Mouse (Mus musculus) CH12.LX (cell line): ENCODE measurements at regions not wholly inside any gene's neighbourhood (a gene's known extent, or its start where the extent isn't known, plus 50 kb on each side); places are given as distances from the start of the nearest gene placed in this dataset.

ENCODE experiments used
- CTCF ChIP-seq, 2 experiments: IDR thresholded peaks in 1 of 2; conservative IDR thresholded peaks in 1 of 2; 2 replicates each; pipeline ENCODE4 v1.5.1; 2011 to 2012; ENCODE audit warnings: low read depth in 2 of 2, low read length in 2 of 2, improper control_type of control experiment in 1 of 2, inconsistent platforms in 1 of 2, mild to moderate bottlenecking in 1 of 2, moderate library complexity in 1 of 2
- EP300 ChIP-seq: IDR thresholded peaks from 2 replicates; pipeline ENCODE4 v1.6.1; 2011; ENCODE audit warnings: low read length, improper control_type of control experiment
- KAT2A ChIP-seq: IDR thresholded peaks from 2 replicates; pipeline ENCODE4 v1.6.1; 2012; ENCODE audit warnings: low read length, improper control_type of control experiment, inconsistent platforms; ENCODE audit not compliant: insufficient replicate concordance
- PAX5 ChIP-seq: IDR thresholded peaks from 2 replicates; pipeline ENCODE4 v1.6.1; 2012; ENCODE audit warnings: low read length, inconsistent platforms, mixed read lengths

GRCm38 (mm10) chr9:41861136-41861535 is 263.0 kb downstream of the Sorl1 start:
- TF ChIP-seq CTCF (conservative IDR thresholded peaks at IDR 0.05 in 1 of 2, IDR thresholded peaks at IDR 0.05 in 1 of 2; ENCODE audit: low read depth in 2 of 2, low read length in 2 of 2) (no peak), KAT2A (no peak), EP300 (no peak), PAX5 (no peak)
